Mouse (Mus musculus): ENCODE results near the gene Gtdc1.

DNA sequence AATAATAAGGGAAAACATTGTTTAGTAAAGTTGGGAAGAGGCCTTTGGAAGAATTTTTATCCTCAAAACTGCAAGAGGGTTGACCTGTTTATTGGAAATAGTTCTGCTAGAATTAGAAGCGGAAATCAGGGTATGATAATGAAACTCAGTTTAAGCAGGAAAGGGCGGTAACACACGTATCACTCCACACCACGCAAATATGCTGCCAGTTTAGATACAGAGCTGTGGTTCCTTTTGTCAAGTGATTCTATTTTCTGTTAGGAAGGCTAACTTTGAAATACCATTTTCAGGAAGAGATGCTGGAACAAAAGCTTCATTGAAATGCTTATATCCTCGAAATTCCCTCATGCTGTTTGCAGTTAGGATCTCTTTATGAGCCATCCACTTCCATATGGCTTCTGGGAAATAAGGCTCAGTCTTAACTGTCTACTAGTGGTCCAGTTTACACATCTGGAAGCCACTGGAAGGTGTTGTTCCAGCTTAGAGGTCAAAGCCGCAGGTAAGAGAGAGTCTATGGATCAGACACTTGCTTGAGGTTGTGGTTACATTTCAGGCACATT lies 42.7 kb upstream of the Gtdc1 start:
- TF ChIP-seq CTCF (IDR thresholded peaks at IDR 0.05; ENCODE audit: extremely low read depth, insufficient read depth, insufficient read length, insufficient replicate concordance) (no peak), POLR2A (IDR thresholded peaks at IDR 0.05; ENCODE audit: low read depth, low read length) (no peak)

All from spleen, adult 2 months (tissue).